Mouse (Mus musculus) intestine, embryonic 16.5 days (tissue): ENCODE measurements at regions not wholly inside any gene's neighbourhood (a gene's known extent, or its start where the extent isn't known, plus 50 kb on each side); places are given as distances from the start of the nearest gene placed in this dataset.

Source experiments
- ATAC-seq: fragments of 200-750 bp; cut with Nextera tagmentation; 2 replicates; pipeline ENCODE4 v1.8.0; 2017; ENCODE audit warnings: moderate TSS enrichment, moderate library complexity
- H3K27ac ChIP-seq: fragments of 300-500 bp; sonication (generic); 2 replicates; pipeline ENCODE4 v1.5.1; 2014; ENCODE audit warnings: mild to moderate bottlenecking, low read length
- H3K27me3 ChIP-seq: fragments of 300-500 bp; sonication (generic); replicated peaks from 2 replicates; pipeline ENCODE4 v1.6.1; 2014; ENCODE audit warnings: low read length, control low read depth, mixed read lengths; ENCODE audit not compliant: control insufficient read depth, insufficient read depth
- H3K36me3 ChIP-seq: fragments of 300-500 bp; sonication (generic); 2 replicates; pipeline ENCODE4 v1.6.1; 2014; ENCODE audit warnings: low read length, control low read depth; ENCODE audit not compliant: control insufficient read depth, insufficient read depth
- H3K4me1 ChIP-seq: fragments of 300-500 bp; sonication (generic); 2 replicates; pipeline ENCODE4 v1.6.1; 2014; ENCODE audit warnings: low read length, control low read depth, mixed read lengths; ENCODE audit not compliant: control insufficient read depth, insufficient read depth
- H3K4me2 ChIP-seq: fragments of 300-500 bp; sonication (generic); 2 replicates; pipeline ENCODE4 v1.6.1; 2014; ENCODE audit warnings: low read depth, low read length, control low read depth
- H3K4me3 ChIP-seq: fragments of 300-500 bp; sonication (generic); 2 replicates; pipeline ENCODE4 v1.5.1; 2014; ENCODE audit warnings: mild to moderate bottlenecking, low read length
- H3K9ac ChIP-seq: fragments of 300-500 bp; sonication (generic); 2 replicates; pipeline ENCODE4 v1.6.1; 2014; ENCODE audit warnings: low read depth, low read length
- H3K9me3 ChIP-seq: fragments of 300-500 bp; sonication (generic); 2 replicates; pipeline ENCODE4 v1.6.1; 2016; ENCODE audit warnings: low read length, control low read depth; ENCODE audit not compliant: control insufficient read depth
- WGBS: fragments of 180-500 bp; shearing (Covaris S2); extraction: QIAGEN DNeasy Blood & Tissue Kit; methylation state at CpG from one replicate; pipeline ENCODE4 v1.1.7; 2014; 5-methylcytosine and 5-hydroxymethylcytosine counted together

GRCm38 (mm10) chr7:70624727-70625642 is 258.4 kb upstream of the Nr2f2 start:
- Histone ChIP-seq H3K27ac (peak overlapping the region; percentile 4; the same call in 1 of the 2 replicates), H3K4me2 (peak overlapping the region; percentile 66), H3K9ac (peak overlapping the region; percentile 53; the same call in 1 of the 2 replicates), H3K27me3 (no peaks in the 10 kb centered on the region), H3K9me3 (no peaks in the 10 kb centered on the region), H3K4me1 (peaks cover 23% of the 10 kb centered on the region), H3K36me3 (no peaks in the 10 kb centered on the region), H3K4me3 (peak overlapping the region; percentile 38)
- peak; percentile 77 for ATAC-seq
- WGBS = 4% methylated on average over 30 of the region's 30 CpGs

- no peaks in the 10 kb centered on the region for H3K9me3 ChIP-seq
- 13% methylated on average over 16 of the region's 16 CpGs for WGBS
- no peaks in the 10 kb centered on the region for H3K27me3 ChIP-seq
- H3K4me3 ChIP-seq = peak overlapping the region; percentile 38; the same call in 1 of the 2 replicates
- H3K9ac ChIP-seq = no peak overlapping the region
- ATAC-seq = peak; percentile 37
- peak overlapping the region; percentile 66 for H3K4me2 ChIP-seq
- peaks cover 23% of the 10 kb centered on the region for H3K4me1 ChIP-seq
- H3K27ac ChIP-seq = peak overlapping the region; percentile 51
- H3K36me3 ChIP-seq = no peaks in the 10 kb centered on the region
Measured at GRCm38 (mm10) chr7:70624031-70624726, 257.6 kb upstream of the Nr2f2 start.

- Histone ChIP-seq H3K27me3 (no peaks in the 10 kb centered on the region), H3K4me3 (no peak overlapping the region), H3K27ac (no peak overlapping the region), H3K9me3 (no peaks in the 10 kb centered on the region), H3K36me3 (no peaks in the 10 kb centered on the region), H3K4me1 (peaks cover 7% of the 10 kb centered on the region), H3K4me2 (no peak overlapping the region), H3K9ac (no peak overlapping the region)
- ATAC-seq = peak; percentile 75
- 67% methylated on average over 7 of the region's 7 CpGs for WGBS
Measured at GRCm38 (mm10) chr7:70619400-70619799, 252.9 kb upstream of the Nr2f2 start.

GRCm38 (mm10) chr7:70618270-70618669 is 251.7 kb upstream of the Nr2f2 start:
- Histone ChIP-seq H3K9me3 (no peaks in the 10 kb centered on the region), H3K36me3 (no peaks in the 10 kb centered on the region), H3K4me1 (no peaks in the 10 kb centered on the region), H3K27me3 (no peaks in the 10 kb centered on the region), H3K4me3 (no peak overlapping the region), H3K9ac (no peak overlapping the region), H3K4me2 (no peak overlapping the region), H3K27ac (no peak overlapping the region)
- WGBS = 74% methylated on average over 5 of the region's 5 CpGs
- ATAC-seq = no peak

- Histone ChIP-seq H3K4me3 (no peak overlapping the region), H3K27ac (no peak overlapping the region), H3K9me3 (no peaks in the 10 kb centered on the region), H3K27me3 (no peaks in the 10 kb centered on the region), H3K4me2 (no peak overlapping the region), H3K36me3 (no peaks in the 10 kb centered on the region), H3K9ac (no peak overlapping the region), H3K4me1 (no peaks in the 10 kb centered on the region)
- peak; percentile 96 for ATAC-seq
- WGBS = 76% methylated on average over 7 of the region's 7 CpGs
Measured at GRCm38 (mm10) chr7:70606511-70606910, 240.0 kb upstream of the Nr2f2 start.

GRCm38 (mm10) chr7:70604471-70605174 is 238.1 kb upstream of the Nr2f2 start:
- Histone ChIP-seq H3K4me1 (no peaks in the 10 kb centered on the region), H3K9me3 (no peaks in the 10 kb centered on the region), H3K27ac (no peak overlapping the region), H3K36me3 (no peaks in the 10 kb centered on the region), H3K9ac (no peak overlapping the region), H3K27me3 (no peaks in the 10 kb centered on the region), H3K4me3 (no peak overlapping the region), H3K4me2 (no peak overlapping the region)
- ATAC-seq = no peak
- WGBS = 90% methylated on average over 5 of the region's 5 CpGs

GRCm38 (mm10) chr7:70593027-70593426 is 226.5 kb upstream of the Nr2f2 start:
- Histone ChIP-seq H3K4me3 (no peak overlapping the region), H3K9me3 (no peaks in the 10 kb centered on the region), H3K9ac (no peak overlapping the region), H3K36me3 (no peaks in the 10 kb centered on the region), H3K4me2 (no peak overlapping the region), H3K27ac (no peak overlapping the region), H3K27me3 (no peaks in the 10 kb centered on the region), H3K4me1 (no peaks in the 10 kb centered on the region)
- ATAC-seq = no peak
- 85% methylated on average over 6 of the region's 6 CpGs for WGBS

- WGBS = 50% methylated on average over 13 of the region's 13 CpGs
- Histone ChIP-seq H3K4me3 (no peak overlapping the region), H3K9ac (no peak overlapping the region), H3K27ac (no peak overlapping the region), H3K4me2 (no peak overlapping the region), H3K36me3 (no peaks in the 10 kb centered on the region), H3K4me1 (no peaks in the 10 kb centered on the region), H3K27me3 (no peaks in the 10 kb centered on the region), H3K9me3 (no peaks in the 10 kb centered on the region)
- ATAC-seq = no peak
Measured at GRCm38 (mm10) chr7:70591361-70592256, 225.1 kb upstream of the Nr2f2 start.
